8 mouse cellular contexts compared by ENCODE assay signal in genomic region chr5:33393803-33394202, GRCm38 (mm10). TPM values are rescaled to one million over a fixed set of nuclear protein-coding genes. Genes with fewer than 3 reads are reported as not detected.
DNase-seq lines count a peak whose midpoint lies in the region; ATAC-seq and TF ChIP-seq lines count a peak whose summit lies in the region.

No protein-coding gene starts in this region.

- no peak overlapping the region for H3K4me3 ChIP-seq in heart, embryonic 11.5 days (ENCODE audit: low read depth, low read length)
- no peak overlapping the region for H3K4me3 ChIP-seq in intestine, postnatal 0 days (ENCODE audit: low read depth, low read length)
- no peak overlapping the region for H3K4me3 ChIP-seq in midbrain, embryonic 14.5 days (replicated peaks; ENCODE audit: low read depth, low read length)

- peak; percentile 74 to 85 for DNase-seq in heart, adult 18-20 months
- DNase-seq in embryo, embryonic 10 days (ENCODE audit: low spot score), result peak; percentile 93
- DNase-seq in gastrocnemius, postnatal 14 days, result peak; percentile 67
- peak; percentile 80 for DNase-seq in left cerebral cortex, postnatal 4 days
- peak; percentile 93 for DNase-seq in midbrain, embryonic 14.5 days
- DNase-seq in spleen, adult 18-20 months, result peak; percentile 41 to 73

- peak; percentile 98 for TF ChIP-seq CTCF in intestine, postnatal 0 days (IDR thresholded peaks at IDR 0.05; ENCODE audit: low read depth)

- H3K4me1 ChIP-seq in heart, embryonic 11.5 days (ENCODE audit: control insufficient read depth, insufficient read depth, low read length), result no peaks in the 10 kb centered on the region
- no peaks in the 10 kb centered on the region for H3K4me1 ChIP-seq in intestine, postnatal 0 days (replicated peaks; ENCODE audit: control insufficient read depth, insufficient read depth, low read length)
- 0 out of 2 replicates have a peak, but pooled peaks cover 4% of the 10 kb centered on the region for H3K4me1 ChIP-seq in midbrain, embryonic 14.5 days (ENCODE audit: control insufficient read depth, insufficient read depth, low read length)

- no peak overlapping the region for H3K9ac ChIP-seq in heart, embryonic 11.5 days (ENCODE audit: low read depth, low read length)
- no peak overlapping the region for H3K9ac ChIP-seq in intestine, postnatal 0 days (ENCODE audit: low read depth, low read length)
- no peak overlapping the region for H3K9ac ChIP-seq in midbrain, embryonic 14.5 days (replicated peaks; ENCODE audit: low read length)

- H3K9me3 ChIP-seq in heart, embryonic 11.5 days (replicated peaks; ENCODE audit: control insufficient read depth, low read length), result no peaks in the 10 kb centered on the region
- H3K9me3 ChIP-seq in intestine, postnatal 0 days (ENCODE audit: control insufficient read depth), result no peaks in the 10 kb centered on the region
- H3K9me3 ChIP-seq in midbrain, embryonic 14.5 days (ENCODE audit: control insufficient read depth, low read length), result no peaks in the 10 kb centered on the region

- intact Hi-C loops in gastrocnemius, postnatal 14 days (cut with DNase I; ENCODE audit: low total_unique reads), result loop anchor here (2.0 kb wide), 1 partner anchor 51 kb away; no protein-coding TSS in a partner anchor
- intact Hi-C loops in left cerebral cortex, postnatal 4 days (cut with DNase I), result loop anchor here (2.0 to 10.0 kb wide), 2 partner anchors 101 to 195 kb away; no protein-coding TSS in a partner anchor

- H3K27ac ChIP-seq in heart, embryonic 11.5 days (ENCODE audit: low read depth, low read length), result no peak overlapping the region
- no peak overlapping the region for H3K27ac ChIP-seq in intestine, postnatal 0 days (ENCODE audit: low read depth, low read length)
- H3K27ac ChIP-seq in midbrain, embryonic 14.5 days (replicated peaks; ENCODE audit: low read depth, low read length), result no peak overlapping the region

- ATAC-seq in heart, embryonic 11.5 days (replicated peaks; ENCODE audit: insufficient number of reproducible peaks, low FRiP score, low TSS enrichment), result no peak
- peak; percentile 61 for ATAC-seq in intestine, postnatal 0 days
- ATAC-seq in midbrain, embryonic 14.5 days (ENCODE audit: low FRiP score, low TSS enrichment), result peak; percentile 34; the same call in 1 of the 2 replicates

- WGBS in heart, embryonic 11.5 days (ENCODE audit: insufficient replicate concordance), result 16% methylated on average over 7 of the region's 7 CpGs
- WGBS in intestine, postnatal 0 days, result 19% methylated on average over 7 of the region's 7 CpGs
- WGBS in midbrain, embryonic 14.5 days, result 16% methylated on average over 7 of the region's 7 CpGs

- H3K27me3 ChIP-seq in heart, embryonic 11.5 days (ENCODE audit: control insufficient read depth, insufficient read depth, low read length), result no peaks in the 10 kb centered on the region
- H3K27me3 ChIP-seq in intestine, postnatal 0 days (replicated peaks; ENCODE audit: control insufficient read depth, insufficient read depth, low read length), result no peaks in the 10 kb centered on the region
- H3K27me3 ChIP-seq in midbrain, embryonic 14.5 days (ENCODE audit: control insufficient read depth, insufficient read depth, low read length), result no peaks in the 10 kb centered on the region

- H3K4me2 ChIP-seq in heart, embryonic 11.5 days, result no peak overlapping the region
- no peak overlapping the region for H3K4me2 ChIP-seq in intestine, postnatal 0 days (replicated peaks; ENCODE audit: low read depth)
- H3K4me2 ChIP-seq in midbrain, embryonic 14.5 days (ENCODE audit: low read length), result no peak overlapping the region

- no peaks in the 10 kb centered on the region for H3K36me3 ChIP-seq in heart, embryonic 11.5 days (ENCODE audit: control insufficient read depth, insufficient read depth, low read length)
- peaks cover 34% of the 10 kb centered on the region for H3K36me3 ChIP-seq in intestine, postnatal 0 days (ENCODE audit: control insufficient read depth, insufficient read depth)
- H3K36me3 ChIP-seq in midbrain, embryonic 14.5 days (ENCODE audit: control insufficient read depth, insufficient read depth, low read length), result peaks cover 25% of the 10 kb centered on the region

RNA-seq across cellular contexts. Expression of gene Uvssa, which starts 15.5 kb away (rescaled TPM):
- 1 to 10 TPM; 2.8 to 3.6 TPM for total RNA-seq in heart, adult 18-20 months (2021)
- 4.0 and 4.2 TPM in 2 replicates for polyA plus RNA-seq in heart, embryonic 11.5 days (2014; fragmentation: Nextera tagmentation; extraction: Ambion mirVana)
- 1 to 10 TPM; 3.2 to 3.6 TPM for total RNA-seq in gastrocnemius, postnatal 14 days (2021)
- polyA plus RNA-seq in intestine, postnatal 0 days (2015; fragmentation: Nextera tagmentation; extraction: Ambion mirVana), result 3.4 and 4.8 TPM in 2 replicates
- 10 to 100 TPM; 12.4 to 12.9 TPM for total RNA-seq in left cerebral cortex, postnatal 4 days (2021)
- polyA plus RNA-seq in midbrain, embryonic 14.5 days (2014; fragmentation: Nextera tagmentation; extraction: Ambion mirVana), result 7.6 and 8.4 TPM in 2 replicates

RNA-seq across cellular contexts. Expression of gene Nkx1-1, which starts 40.0 kb away (rescaled TPM):
- total RNA-seq in heart, adult 18-20 months (2021), result not detected
- not detected in 2 replicates for polyA plus RNA-seq in heart, embryonic 11.5 days (2014; fragmentation: Nextera tagmentation; extraction: Ambion mirVana)
- not detected for total RNA-seq in gastrocnemius, postnatal 14 days (2021)
- not detected in 2 replicates for polyA plus RNA-seq in intestine, postnatal 0 days (2015; fragmentation: Nextera tagmentation; extraction: Ambion mirVana)
- not detected for total RNA-seq in left cerebral cortex, postnatal 4 days (2021)
- polyA plus RNA-seq in midbrain, embryonic 14.5 days (2014; fragmentation: Nextera tagmentation; extraction: Ambion mirVana), result 0.49 and 0.70 TPM in 2 replicates

RNA-seq across cellular contexts. Expression of gene Maea, which starts 58.5 kb away (rescaled TPM):
- 10 to 100 TPM; 86.4 to 97.0 TPM for total RNA-seq in heart, adult 18-20 months (2021)
- 124 and 132 TPM in 2 replicates for polyA plus RNA-seq in heart, embryonic 11.5 days (2014; fragmentation: Nextera tagmentation; extraction: Ambion mirVana)
- 10 to 100 TPM; 64.9 to 65.0 TPM for total RNA-seq in gastrocnemius, postnatal 14 days (2021)
- polyA plus RNA-seq in intestine, postnatal 0 days (2015; fragmentation: Nextera tagmentation; extraction: Ambion mirVana), result 79.2 and 81.0 TPM in 2 replicates
- total RNA-seq in left cerebral cortex, postnatal 4 days (2021), result 10 to 100 TPM; 89.1 to 94.1 TPM
- polyA plus RNA-seq in midbrain, embryonic 14.5 days (2014; fragmentation: Nextera tagmentation; extraction: Ambion mirVana), result 120 and 138 TPM in 2 replicates
